Mouse (Mus musculus) adrenal gland, postnatal 25 days (tissue): Measurements from ENCODE around the gene Rtn4ip1. TPM values are rescaled to one million over a fixed set of nuclear protein-coding genes. Genes with fewer than 3 reads are reported as not detected.

Experiments used
- DNase-seq: peaks from one replicate; pipeline ENCODE4 v3.0.0; 2021; ENCODE audit warnings: mixed read lengths
- total RNA-seq: library from RNA; stranded (reverse); gene quantifications from 2 replicates; pipeline ENCODE4 v1.2.3, GENCODE M21; 2021

Rtn4ip1 gene
- total RNA-seq, 1 experiment from 2014 or later: 28.8 TPM

- no peak for DNase-seq
Observed at GRCm38 (mm10) chr10:44002995-44003524, 101.5 kb downstream of the Rtn4ip1 start.

DNA sequence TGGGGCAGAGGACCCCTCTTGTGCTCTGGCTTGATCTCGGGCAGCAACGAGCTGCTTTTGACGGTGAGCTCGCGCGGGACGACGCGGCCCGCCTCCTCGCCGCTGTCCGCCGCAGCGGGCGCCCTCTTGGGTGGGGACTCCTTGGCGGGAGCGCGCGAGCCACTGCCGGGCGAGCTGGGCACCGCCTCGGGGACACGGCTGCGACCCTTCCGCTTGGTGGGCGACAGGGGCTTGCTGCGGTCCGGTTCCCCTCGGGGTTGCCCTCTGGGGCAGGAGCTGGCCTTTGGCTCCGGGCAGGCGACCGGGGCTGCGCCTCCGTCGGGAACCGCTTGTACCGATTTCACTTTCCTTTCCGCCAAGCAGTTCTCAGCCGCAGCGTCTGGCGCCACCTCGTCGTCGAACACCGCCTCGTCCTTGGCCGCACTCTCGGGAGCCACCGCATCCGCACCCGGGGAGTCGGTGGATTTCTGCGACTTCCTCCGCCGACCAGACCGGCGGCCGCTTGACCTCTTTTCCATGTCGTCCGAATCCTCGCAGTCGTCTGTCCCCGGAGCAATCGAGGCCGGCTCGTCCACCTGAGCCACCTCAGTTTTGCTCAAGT, 102.0 kb downstream of the Rtn4ip1 start:
- peak; percentile 60 for DNase-seq

DNA sequence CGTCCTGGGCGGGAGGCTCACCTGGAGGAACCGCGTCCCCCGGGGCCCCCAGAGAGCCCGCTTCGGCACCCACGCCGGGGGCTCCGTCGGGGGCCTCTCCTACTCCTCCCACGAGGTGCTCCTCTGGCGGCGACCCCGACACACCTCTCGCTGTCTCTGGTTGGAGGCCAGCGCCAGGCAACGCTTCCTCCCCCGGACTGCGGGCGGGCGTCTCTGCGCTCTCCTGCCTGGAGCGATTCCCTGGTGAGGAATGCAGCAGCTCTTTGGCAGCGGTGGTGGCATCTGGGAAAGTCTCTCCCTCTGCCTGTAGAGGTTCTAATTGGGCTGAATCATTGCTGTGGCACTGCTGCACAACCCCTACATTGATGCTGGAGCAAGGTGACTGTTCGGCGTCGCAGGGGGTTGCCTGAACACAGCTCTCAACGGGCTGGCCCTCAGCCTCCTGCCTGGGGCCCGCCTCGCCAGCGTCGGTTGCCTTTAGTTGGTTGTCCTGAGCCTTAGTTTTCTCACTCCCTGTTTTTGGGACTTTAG, 102.7 kb downstream of the Rtn4ip1 start:
- DNase-seq: peak; percentile 35

- DNase-seq: peak; percentile 46
Observed at GRCm38 (mm10) chr10:44005677-44006641, 104.4 kb downstream of the Rtn4ip1 start.

Other genes with a start within 250 kb of the Rtn4ip1 start
- 10.7 and 11.4 TPM in 2 replicates for gene Qrsl1, start 62 bp upstream of the Rtn4ip1 start, total RNA-seq
- 0.67 and 0.85 TPM in 2 replicates for gene Crybg1, start 247.0 kb downstream of the Rtn4ip1 start, total RNA-seq